Mouse (Mus musculus) subcutaneous adipose tissue, adult 2 months (tissue): Measurements from ENCODE around the gene Pcsk1. TPM values are rescaled to one million over a fixed set of nuclear protein-coding genes. Genes with fewer than 3 reads are reported as not detected.

Experiments
- polyA plus RNA-seq: library from polyadenylated mRNA; depleted of rRNA; stranded (reverse); fragments of >200 nt; gene quantifications from 2 replicates; pipeline ENCODE4 v1.2.3, GENCODE M21; 2012; ENCODE audit warnings: low replicate concordance; rRNA removed

The Pcsk1 gene
- polyA plus RNA-seq: 0.09 TPM in 1 of 2 replicates, not detected in the other

DNA sequence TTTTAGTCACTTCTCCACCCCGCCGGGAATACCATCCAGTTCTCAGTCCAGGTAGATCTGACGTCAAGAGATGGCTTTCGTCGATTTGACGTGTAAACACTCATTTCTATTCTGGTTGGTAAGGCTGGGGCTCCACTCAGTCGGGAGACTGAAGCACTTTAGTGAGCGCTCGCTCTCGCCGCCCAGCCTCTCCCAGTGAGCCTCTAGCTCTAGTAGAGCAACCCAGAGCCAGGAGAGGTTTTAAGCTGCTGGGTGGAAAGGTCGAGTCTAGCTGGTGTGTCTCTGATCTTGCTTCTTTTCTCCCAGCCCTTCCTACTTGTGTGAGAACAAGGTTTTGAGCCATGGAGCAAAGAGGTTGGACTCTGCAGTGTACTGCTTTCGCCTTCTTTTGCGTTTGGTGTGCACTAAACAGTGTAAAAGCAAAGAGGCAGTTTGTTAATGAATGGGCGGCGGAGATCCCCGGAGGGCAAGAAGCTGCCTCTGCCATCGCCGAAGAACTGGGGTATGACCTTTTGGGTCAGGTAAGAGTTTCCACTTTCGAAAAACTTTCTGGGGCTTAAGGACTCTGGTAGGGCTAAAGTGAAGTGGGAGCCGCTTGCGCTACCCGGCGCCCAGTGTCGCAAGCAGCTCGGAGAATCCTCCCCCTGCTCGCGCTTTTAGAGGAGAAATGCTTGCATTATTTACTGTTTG, at the start of gene Pcsk1:
Pcsk1 (plus strand) TSS at position 106 of the 690 bp plus-strand sequence.

